Mouse (Mus musculus) heart, embryonic 13.5 days (tissue): Measurements from ENCODE around the gene Gm6899. TPM values are rescaled to one million over a fixed set of nuclear protein-coding genes. Genes with fewer than 3 reads are reported as not detected.
A peak's percentile ranks its signal among the peaks of the same experiment; 100 is the strongest.

Experiments
- ATAC-seq: fragments of 200-750 bp; cut with Nextera tagmentation; 2 replicates; pipeline ENCODE4 v1.8.0; 2017; ENCODE audit warnings: moderate TSS enrichment; ENCODE audit not compliant: insufficient number of reproducible peaks, low FRiP score, low TSS enrichment; ENCODE audit errors: extremely low read depth
- H3K27ac ChIP-seq: fragments of 300-500 bp; sonication (generic); replicated peaks from 2 replicates; pipeline ENCODE4 v1.5.1; 2015; ENCODE audit warnings: moderate library complexity, mild to moderate bottlenecking, inconsistent platforms
- H3K27me3 ChIP-seq: fragments of 300-500 bp; sonication (generic); replicated peaks from 2 replicates; pipeline ENCODE4 v1.6.1; 2015; ENCODE audit warnings: mild to moderate bottlenecking, inconsistent platforms
- H3K36me3 ChIP-seq: fragments of 300-500 bp; sonication (generic); 2 replicates; pipeline ENCODE4 v1.6.1; 2015; ENCODE audit warnings: mild to moderate bottlenecking, inconsistent platforms
- H3K4me1 ChIP-seq: fragments of 300-500 bp; sonication (generic); 2 replicates; pipeline ENCODE4 v1.6.1; 2015; ENCODE audit warnings: inconsistent platforms
- H3K4me2 ChIP-seq: fragments of 300-500 bp; sonication (generic); 2 replicates; pipeline ENCODE4 v1.6.1; 2015; ENCODE audit warnings: inconsistent platforms, mild to moderate bottlenecking, moderate library complexity
- H3K4me3 ChIP-seq: fragments of 300-500 bp; sonication (generic); 2 replicates; pipeline ENCODE4 v1.5.1; 2015; ENCODE audit warnings: moderate library complexity, mild to moderate bottlenecking, inconsistent platforms
- H3K9ac ChIP-seq: fragments of 300-500 bp; sonication (generic); 2 replicates; pipeline ENCODE4 v1.6.1; 2015; ENCODE audit warnings: inconsistent platforms, mild to moderate bottlenecking, moderate library complexity
- H3K9me3 ChIP-seq: fragments of 300-500 bp; sonication (generic); 2 replicates; pipeline ENCODE4 v1.6.1; 2016; ENCODE audit warnings: inconsistent platforms
- WGBS: fragments of 180-500 bp; shearing (Covaris S2); methylation state at CpG from one replicate; pipeline ENCODE4 v1.1.7; 2015; ENCODE audit warnings: mixed read lengths; 5-methylcytosine and 5-hydroxymethylcytosine counted together
- polyA plus RNA-seq: library from polyadenylated mRNA; unstranded; fragments of >200 nt; fragmentation: Nextera tagmentation; extraction: Ambion mirVana; gene quantifications from 2 replicates; pipeline ENCODE4 v1.2.1, GENCODE M21; 2015

The Gm6899 gene
- polyA plus RNA-seq = 0.25 TPM in 1 of 2 replicates, not detected in the other

GRCm38 (mm10) chr11:26593061-26594059, at the start of gene Gm6899, which contains the start of gene Vrk2:
TSS of gene Gm6899 (plus strand) at chr11:26593241.
TSS of gene Vrk2 (minus strand) at chr11:26593999.
- Histone ChIP-seq H3K4me2 (peak within 1 kb of the TSS; percentile 79), H3K4me1 (peaks cover 16% of the 10 kb centered on the region), H3K27me3 (no peaks in the 10 kb centered on the region), H3K9me3 (no peaks in the 10 kb centered on the region), H3K4me3 (peak within 1 kb of the TSS; percentile 88), H3K27ac (peak within 1 kb of the TSS; percentile 83), H3K9ac (peak within 1 kb of the TSS; percentile 91), H3K36me3 (peaks cover 20% of the 10 kb centered on the region)
- ATAC-seq = peak; percentile 100
- WGBS = under 1% methylated on average over 54 of the region's 60 CpGs

- no peak for ATAC-seq
- 64% methylated on average over 3 of the region's 3 CpGs for WGBS
- no peak overlapping the region for H3K4me3 ChIP-seq
- H3K4me2 ChIP-seq = no peak overlapping the region
- H3K27ac ChIP-seq = no peak overlapping the region
- no peak overlapping the region for H3K9ac ChIP-seq
- H3K4me1 ChIP-seq = no peaks in the 10 kb centered on the region
- peaks cover 5% of the 10 kb centered on the region; the same call in 1 of the 2 replicates for H3K9me3 ChIP-seq
- no peaks in the 10 kb centered on the region for H3K27me3 ChIP-seq
- peaks cover 6% of the 10 kb centered on the region; the same call in 1 of the 2 replicates for H3K36me3 ChIP-seq
These were observed 41.5 kb upstream of the Gm6899 start for GRCm38 (mm10) chr11:26551551-26551950.

- 83% methylated on average over 17 of the region's 17 CpGs for WGBS
- H3K4me1 ChIP-seq = 0 out of 2 replicates have a peak, but pooled peaks cover 9% of the 10 kb centered on the region
- no peaks in the 10 kb centered on the region for H3K9me3 ChIP-seq
- no peak for ATAC-seq
- H3K27me3 ChIP-seq = no peaks in the 10 kb centered on the region
- H3K36me3 ChIP-seq = peaks cover 22% of the 10 kb centered on the region
- no peak overlapping the region for H3K9ac ChIP-seq
- no peak overlapping the region for H3K4me3 ChIP-seq
- no peak overlapping the region for H3K4me2 ChIP-seq
- no peak overlapping the region for H3K27ac ChIP-seq
These were observed 7.4 kb upstream of the Gm6899 start for GRCm38 (mm10) chr11:26585409-26586366.

GRCm38 (mm10) chr11:26586367-26587183, 6.5 kb upstream of the Gm6899 start:
- ATAC-seq = no peak; the same call in 1 of the 2 replicates
- H3K4me3 ChIP-seq = no peak overlapping the region
- no peak overlapping the region for H3K27ac ChIP-seq
- no peaks in the 10 kb centered on the region for H3K9me3 ChIP-seq
- peaks cover 25% of the 10 kb centered on the region for H3K36me3 ChIP-seq
- no peak overlapping the region for H3K4me2 ChIP-seq
- H3K4me1 ChIP-seq = 0 out of 2 replicates have a peak, but pooled peaks cover 9% of the 10 kb centered on the region
- 64% methylated on average over 6 of the region's 6 CpGs for WGBS
- H3K9ac ChIP-seq = 0 out of 2 replicates have a peak overlapping the region, but pooled peaks have one; percentile 6
- H3K27me3 ChIP-seq = no peaks in the 10 kb centered on the region

GRCm38 (mm10) chr11:26587184-26587524, 5.9 kb upstream of the Gm6899 start:
- 91% methylated on average over 1 of the region's 1 CpGs for WGBS
- no peak overlapping the region for H3K27ac ChIP-seq
- peaks cover 25% of the 10 kb centered on the region for H3K36me3 ChIP-seq
- H3K9me3 ChIP-seq = no peaks in the 10 kb centered on the region
- no peaks in the 10 kb centered on the region for H3K27me3 ChIP-seq
- H3K4me1 ChIP-seq = 0 out of 2 replicates have a peak, but pooled peaks cover 9% of the 10 kb centered on the region
- H3K4me2 ChIP-seq = no peak overlapping the region
- ATAC-seq = no peak
- H3K4me3 ChIP-seq = no peak overlapping the region
- H3K9ac ChIP-seq = no peak overlapping the region

- peaks cover 16% of the 10 kb centered on the region for H3K4me1 ChIP-seq
- H3K36me3 ChIP-seq = peaks cover 20% of the 10 kb centered on the region
- WGBS = 23% methylated on average over 6 of the region's 6 CpGs
- peak overlapping the region; percentile 88 for H3K4me3 ChIP-seq
- no peaks in the 10 kb centered on the region for H3K9me3 ChIP-seq
- peak overlapping the region; percentile 83 for H3K27ac ChIP-seq
- ATAC-seq = no peak
- peak overlapping the region; percentile 91 for H3K9ac ChIP-seq
- peak overlapping the region; percentile 79 for H3K4me2 ChIP-seq
- no peaks in the 10 kb centered on the region for H3K27me3 ChIP-seq
These were observed 517 bp upstream of the Gm6899 start for GRCm38 (mm10) chr11:26592395-26593053.

- ATAC-seq = no peak
- Histone ChIP-seq H3K4me3 (no peak overlapping the region), H3K27me3 (no peaks in the 10 kb centered on the region), H3K27ac (no peak overlapping the region), H3K4me2 (no peak overlapping the region), H3K9me3 (no peaks in the 10 kb centered on the region), H3K4me1 (peaks cover 16% of the 10 kb centered on the region), H3K9ac (no peak overlapping the region), H3K36me3 (peaks cover 12% of the 10 kb centered on the region)
- 86% methylated on average over 1 of the region's 1 CpGs for WGBS
These were observed 1.4 kb downstream of the Gm6899 start for GRCm38 (mm10) chr11:26594487-26594886.

GRCm38 (mm10) chr11:26596186-26596585, 3.1 kb downstream of the Gm6899 start:
- Histone ChIP-seq H3K9ac (no peak overlapping the region), H3K4me1 (peaks cover 16% of the 10 kb centered on the region)
- WGBS = 76% methylated on average over 1 of the region's 1 CpGs

GRCm38 (mm10) chr11:26597145-26597544, 4.1 kb downstream of the Gm6899 start:
- no peak for ATAC-seq
- Histone ChIP-seq H3K36me3 (no peaks in the 10 kb centered on the region), H3K9me3 (no peaks in the 10 kb centered on the region), H3K4me1 (peaks cover 16% of the 10 kb centered on the region), H3K4me3 (no peak overlapping the region), H3K27me3 (no peaks in the 10 kb centered on the region), H3K4me2 (no peak overlapping the region), H3K27ac (no peak overlapping the region), H3K9ac (no peak overlapping the region)
- 54% methylated on average over 6 of the region's 6 CpGs for WGBS

More at GRCm38 (mm10) chr11:26596186-26596585, 3.1 kb downstream of the Gm6899 start:
- no peak for ATAC-seq
- Histone ChIP-seq H3K36me3 (no peaks in the 10 kb centered on the region), H3K4me3 (no peak overlapping the region), H3K27me3 (no peaks in the 10 kb centered on the region), H3K27ac (no peak overlapping the region), H3K4me2 (no peak overlapping the region), H3K9me3 (no peaks in the 10 kb centered on the region)

- H3K36me3 ChIP-seq = no peaks in the 10 kb centered on the region
- no peak for ATAC-seq
- H3K4me3 ChIP-seq = no peak overlapping the region
- H3K4me2 ChIP-seq = no peak overlapping the region
- no peak overlapping the region for H3K9ac ChIP-seq
- WGBS = 77% methylated on average over 6 of the region's 6 CpGs
- H3K9me3 ChIP-seq = no peaks in the 10 kb centered on the region
- H3K4me1 ChIP-seq = peaks cover 9% of the 10 kb centered on the region
- no peaks in the 10 kb centered on the region for H3K27me3 ChIP-seq
- H3K27ac ChIP-seq = no peak overlapping the region
These were observed 4.7 kb downstream of the Gm6899 start for GRCm38 (mm10) chr11:26597761-26598160.
